Mouse (Mus musculus) CH12.LX (cell line): ENCODE measurements around the gene Slc15a1.

Experiments
- CTCF ChIP-seq, 2 experiments: IDR thresholded peaks in 1 of 2; conservative IDR thresholded peaks in 1 of 2; 2 replicates each; pipeline ENCODE4 v1.5.1; 2011 to 2012; ENCODE audit warnings: low read depth in 2 of 2, low read length in 2 of 2, improper control_type of control experiment in 1 of 2, inconsistent platforms in 1 of 2, mild to moderate bottlenecking in 1 of 2, moderate library complexity in 1 of 2
- EP300 ChIP-seq: IDR thresholded peaks from 2 replicates; pipeline ENCODE4 v1.6.1; 2011; ENCODE audit warnings: low read length, improper control_type of control experiment
- MAFK ChIP-seq: IDR thresholded peaks from 2 replicates; pipeline ENCODE4 v1.6.1; 2011; ENCODE audit warnings: low read length, improper control_type of control experiment; ENCODE audit not compliant: insufficient replicate concordance
- MEF2A ChIP-seq: IDR thresholded peaks from 2 replicates; pipeline ENCODE4 v1.6.1; 2014; ENCODE audit warnings: low read depth, mild to moderate bottlenecking, inconsistent platforms, low read length, improper control_type of control experiment, borderline replicate concordance
- POLR2A ChIP-seq: IDR thresholded peaks from 2 replicates; pipeline ENCODE4 v1.6.1; 2011; ENCODE audit warnings: low read depth, mild to moderate bottlenecking, improper control_type of control experiment, low read length
- USF1 ChIP-seq: IDR thresholded peaks from 2 replicates; pipeline ENCODE4 v1.6.1; 2014; ENCODE audit warnings: low read depth, mild to moderate bottlenecking, inconsistent platforms, low read length, improper control_type of control experiment
- ZNF384 ChIP-seq: IDR thresholded peaks from 2 replicates; pipeline ENCODE4 v1.6.1; 2012; ENCODE audit warnings: low read depth, low read length, improper control_type of control experiment, inconsistent platforms

DNA sequence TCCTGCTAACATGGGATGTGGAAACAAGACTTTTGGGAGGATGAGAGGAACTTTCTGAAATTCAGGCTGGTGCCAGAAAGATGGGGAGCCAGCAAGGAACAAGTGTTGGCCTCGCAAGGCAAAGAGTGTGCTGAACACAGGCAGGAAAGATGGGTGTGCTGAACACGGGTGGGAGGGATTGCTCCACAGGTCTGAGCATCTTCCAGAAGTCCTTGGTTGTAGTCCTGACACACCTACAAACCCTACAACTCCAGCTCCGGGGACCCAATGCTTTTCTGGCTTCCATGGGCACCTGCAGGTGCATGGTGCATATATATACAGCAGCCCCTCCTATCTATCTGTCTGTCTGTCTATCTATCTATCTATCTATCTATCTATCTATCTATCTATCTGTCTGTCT, 44.1 kb downstream of the Slc15a1 start:
- TF ChIP-seq CTCF (conservative IDR thresholded peaks at IDR 0.05 in 1 of 2, IDR thresholded peaks at IDR 0.05 in 1 of 2; ENCODE audit: low read depth in 2 of 2, low read length in 2 of 2) (no peak), MAFK (no peak), POLR2A (no peak), USF1 (no peak), EP300 (no peak), ZNF384 (no peak), MEF2A (no peak)
